Mouse (Mus musculus) adrenal gland, adult (tissue): ENCODE measurements at regions not wholly inside any gene's neighbourhood (a gene's known extent, or its start where the extent isn't known, plus 50 kb on each side); places are given as distances from the start of the nearest gene placed in this dataset.

Experiments used
- DNase-seq, 2 experiments: peaks; one replicate each; pipeline ENCODE4 v3.0.0; 2022 to 2023; ENCODE audit warnings: low spot score in 1 of 2; ENCODE audit not compliant: inconsistent age in 2 of 2

GRCm38 (mm10) chr1:153962161-153962720, 62.2 kb upstream of the Teddm2 start:
- no peak for DNase-seq

DNA sequence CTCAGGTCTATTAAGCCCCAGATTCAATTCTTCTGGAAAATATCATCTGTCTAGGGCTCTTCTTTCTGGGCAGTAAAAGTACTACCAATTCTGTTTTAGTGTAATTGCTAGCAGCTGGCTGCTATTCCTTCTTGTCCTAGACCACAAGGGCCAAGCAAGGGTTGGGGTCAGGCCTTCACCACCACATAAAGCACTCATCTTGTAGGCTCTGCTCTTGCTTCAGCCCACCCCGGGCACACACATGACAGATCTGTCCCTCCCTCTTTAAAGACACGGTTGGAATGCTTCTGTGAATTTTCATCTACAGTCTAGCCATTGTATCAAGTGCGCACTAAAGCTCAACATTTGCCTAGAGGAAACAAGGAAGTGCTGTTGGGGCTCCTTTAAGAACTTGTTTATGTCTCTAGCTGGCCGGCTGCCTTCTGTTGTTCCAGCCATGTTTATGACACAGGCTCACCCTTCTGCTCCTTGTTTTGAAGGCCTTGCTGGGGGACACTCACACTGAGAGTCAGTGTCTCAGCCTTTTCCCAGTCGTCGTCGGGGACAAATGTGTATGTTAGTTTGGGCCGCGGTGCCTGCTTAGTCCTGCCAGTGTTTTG, 63.8 kb upstream of the Teddm2 start:
- no peak for DNase-seq

DNA sequence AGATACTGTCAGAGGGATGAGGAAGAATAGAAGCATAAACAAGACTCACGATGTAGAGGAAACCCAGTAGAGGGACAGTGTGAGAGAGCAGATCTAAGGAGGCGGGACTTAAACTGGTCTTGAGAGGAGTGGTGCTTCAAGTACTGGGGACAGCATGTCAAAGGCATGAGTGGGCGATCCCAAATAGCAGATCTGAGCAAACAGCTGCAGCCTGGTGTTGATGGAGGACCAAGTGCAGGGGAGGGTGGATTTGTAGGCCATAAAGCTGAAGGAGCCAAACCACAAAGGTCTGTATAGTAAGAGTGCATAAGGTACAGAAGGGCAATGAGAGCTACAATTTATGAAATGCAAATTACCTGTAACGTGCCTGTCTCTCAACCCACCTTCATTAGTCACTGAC, 69.4 kb upstream of the Teddm2 start:
- DNase-seq, result no peak

- DNase-seq, result peak; percentile 11 to 30
Observed at GRCm38 (mm10) chr1:153974300-153974699, 74.3 kb upstream of the Teddm2 start.

- DNase-seq, result no peak
Observed at GRCm38 (mm10) chr1:153977963-153978726, 78.1 kb upstream of the Teddm2 start.

GRCm38 (mm10) chr1:153980886-153981285, 80.9 kb upstream of the Teddm2 start:
- peak in 1 of 2 experiments; percentile 9 for DNase-seq

- DNase-seq, result no peak
Observed at GRCm38 (mm10) chr1:153985595-153985994, 85.6 kb upstream of the Teddm2 start.

DNA sequence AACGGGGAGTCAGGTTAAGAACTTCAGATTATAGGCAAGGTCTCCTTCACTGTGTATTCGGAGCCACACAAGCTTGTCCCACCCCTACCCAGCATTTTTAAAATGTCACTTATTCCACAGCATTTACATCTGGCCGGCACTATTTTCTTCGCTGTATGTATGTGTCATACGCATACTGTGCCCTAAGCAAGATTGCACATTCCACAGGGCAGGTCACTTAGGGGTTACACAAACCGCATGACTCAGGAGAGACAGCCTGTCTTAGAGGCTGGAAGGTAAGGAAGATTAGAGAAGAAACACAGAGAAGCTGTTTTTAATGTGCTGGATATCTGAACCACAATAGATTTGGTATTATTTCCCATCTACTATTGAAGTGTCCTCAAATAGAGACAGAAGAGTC, 86.6 kb upstream of the Teddm2 start:
- no peak for DNase-seq

- DNase-seq, result no peak
Observed at GRCm38 (mm10) chr1:153988297-153988696, 88.3 kb upstream of the Teddm2 start.

GRCm38 (mm10) chr1:153990651-153991435, 90.8 kb upstream of the Teddm2 start:
- DNase-seq, result peak in 1 of 2 experiments; percentile 58

DNA sequence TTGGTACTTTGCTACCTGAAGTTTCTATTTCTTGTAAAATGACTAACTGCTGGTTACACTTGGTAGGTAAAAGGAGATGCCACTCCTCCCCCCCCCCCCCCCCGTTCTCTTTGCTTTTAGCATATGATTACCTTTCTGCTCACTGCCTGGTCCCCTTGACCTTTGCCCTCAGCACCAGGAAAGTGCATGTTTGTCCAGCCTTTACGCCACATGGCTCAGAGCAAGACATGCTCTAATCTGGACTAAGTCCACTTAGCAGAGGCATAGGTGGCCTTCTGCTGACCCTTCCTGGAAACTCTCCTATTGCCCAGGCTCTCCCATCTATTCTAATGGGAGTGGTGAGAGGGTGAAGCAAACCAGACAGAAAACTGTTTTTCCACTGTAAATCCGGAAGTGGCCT, 92.4 kb upstream of the Teddm2 start:
- DNase-seq, result no peak

DNA sequence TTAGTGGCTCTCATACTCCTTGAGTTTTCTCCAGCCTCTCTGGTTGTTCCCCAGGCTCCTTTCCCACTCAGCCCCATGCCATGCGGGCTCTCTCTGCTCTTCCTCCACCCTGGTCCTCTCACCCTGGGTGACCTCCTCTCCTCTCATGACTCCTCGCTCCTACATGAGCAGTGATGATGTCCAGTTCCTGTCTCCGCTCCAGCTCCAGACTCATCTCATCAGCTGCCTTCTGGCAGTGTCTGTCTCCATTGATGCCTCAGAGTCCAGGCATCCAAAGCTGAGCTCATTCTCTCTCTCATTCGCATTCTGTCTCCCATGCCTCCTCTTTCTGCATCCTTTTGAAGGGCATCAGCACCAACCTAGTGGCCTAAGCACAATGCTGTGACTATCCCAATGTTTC, 94.8 kb upstream of the Teddm2 start:
- no peak for DNase-seq

DNA sequence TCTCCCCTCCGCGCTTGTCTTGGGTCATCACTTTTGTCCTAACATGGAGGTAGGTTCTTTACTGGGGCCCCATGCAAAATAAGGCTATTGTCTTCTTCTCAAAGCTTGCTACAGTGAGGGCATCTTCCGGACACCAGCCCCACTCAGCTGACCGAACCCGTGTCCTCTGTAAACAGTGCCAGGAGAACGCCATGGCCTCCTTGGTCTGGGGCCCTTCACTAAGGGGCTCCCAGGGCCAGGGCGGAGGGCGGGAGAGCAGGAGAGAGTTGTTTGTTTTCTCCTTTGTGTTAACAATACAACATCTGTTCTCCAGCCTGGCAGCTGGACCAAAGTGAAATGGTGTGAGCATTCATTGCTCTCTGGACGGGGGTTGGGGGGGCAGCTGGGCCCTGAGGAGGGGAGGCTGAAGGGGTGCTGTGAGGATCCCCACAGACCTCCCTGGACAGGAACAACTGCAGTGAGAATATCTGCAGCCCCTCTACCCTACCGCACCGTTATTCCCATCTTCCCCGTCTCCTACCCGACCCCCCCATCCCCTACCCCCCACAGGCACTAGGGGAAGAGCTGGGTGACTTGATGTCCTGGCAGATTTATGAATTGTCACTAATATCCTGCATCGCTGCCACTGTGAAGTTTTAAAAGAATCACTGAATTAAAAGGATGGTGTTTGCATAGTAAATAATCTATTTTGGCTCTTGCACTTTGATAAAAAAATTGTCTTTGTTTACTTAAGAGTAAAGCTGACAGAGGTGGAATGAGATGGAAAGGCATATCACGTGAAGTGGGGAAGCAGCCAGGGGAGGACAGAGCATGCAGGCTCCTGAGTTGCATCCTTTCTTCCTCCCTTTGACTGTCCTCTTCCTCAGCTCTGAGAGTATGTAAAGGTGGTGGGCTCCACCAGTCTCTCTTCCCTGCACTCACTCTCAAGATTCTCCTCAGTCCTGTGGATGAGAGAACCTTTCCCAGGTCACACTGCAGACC, 97.5 kb upstream of the Teddm2 start:
- DNase-seq, result no peak

DNA sequence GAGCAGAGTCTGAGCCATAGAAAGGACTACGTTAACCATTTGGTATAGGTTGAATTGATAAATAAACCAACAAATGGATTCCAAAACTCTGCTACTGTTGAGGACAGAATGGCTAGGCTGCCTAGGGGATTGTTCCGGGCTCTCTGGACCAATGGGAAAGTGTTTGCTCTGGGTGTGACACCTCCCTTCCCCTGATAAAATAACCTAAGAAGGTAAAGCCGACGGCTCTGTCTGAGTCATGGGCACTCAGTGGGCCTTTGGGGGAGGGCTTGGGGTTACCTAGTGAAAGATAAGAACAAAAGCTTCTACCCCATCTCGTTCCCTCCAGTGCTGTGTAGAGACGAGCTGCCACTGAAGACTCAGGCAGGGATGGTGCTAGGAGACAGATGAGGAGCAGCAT, 99.7 kb upstream of the Teddm2 start:
- DNase-seq, result no peak

DNA sequence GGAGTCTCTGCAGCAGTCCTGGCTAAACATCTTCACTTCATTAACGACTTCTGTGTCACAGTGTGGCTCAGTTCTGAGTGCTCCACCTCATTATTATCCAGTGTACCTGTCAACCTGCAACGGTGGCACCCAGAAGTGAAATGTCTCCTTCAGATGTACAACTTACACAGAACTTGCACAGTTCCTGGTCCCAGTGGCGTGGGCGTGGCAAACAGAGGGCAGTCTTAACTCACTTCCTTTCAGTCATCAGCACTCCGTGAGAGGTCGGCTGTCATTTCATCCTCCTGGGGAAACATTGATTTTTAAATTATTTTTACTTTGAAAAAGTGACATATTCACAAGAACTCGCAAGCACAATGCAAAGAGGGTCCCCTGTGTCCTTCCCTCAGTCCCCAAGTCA, 103.6 kb upstream of the Teddm2 start:
- DNase-seq, result no peak

DNA sequence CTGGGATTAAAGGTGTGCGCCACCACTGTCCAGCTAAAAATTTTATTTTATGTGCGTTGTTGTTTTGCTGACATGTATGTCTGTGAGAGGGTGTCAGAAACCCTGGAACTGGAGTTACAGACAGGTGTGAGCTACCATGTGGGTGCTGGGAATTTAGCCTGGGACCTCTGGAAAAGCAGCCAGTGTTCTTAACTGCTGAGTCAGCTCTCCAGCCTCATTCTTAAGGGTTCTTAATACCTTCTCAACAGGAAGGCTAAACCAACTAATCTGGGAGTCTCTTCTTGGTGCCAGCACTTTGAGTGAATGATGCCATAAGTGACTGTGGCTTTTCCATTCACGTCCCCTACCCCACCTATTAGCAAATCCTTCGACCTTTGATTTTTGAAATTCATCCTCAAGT, 104.6 kb upstream of the Teddm2 start:
- DNase-seq, result no peak

DNA sequence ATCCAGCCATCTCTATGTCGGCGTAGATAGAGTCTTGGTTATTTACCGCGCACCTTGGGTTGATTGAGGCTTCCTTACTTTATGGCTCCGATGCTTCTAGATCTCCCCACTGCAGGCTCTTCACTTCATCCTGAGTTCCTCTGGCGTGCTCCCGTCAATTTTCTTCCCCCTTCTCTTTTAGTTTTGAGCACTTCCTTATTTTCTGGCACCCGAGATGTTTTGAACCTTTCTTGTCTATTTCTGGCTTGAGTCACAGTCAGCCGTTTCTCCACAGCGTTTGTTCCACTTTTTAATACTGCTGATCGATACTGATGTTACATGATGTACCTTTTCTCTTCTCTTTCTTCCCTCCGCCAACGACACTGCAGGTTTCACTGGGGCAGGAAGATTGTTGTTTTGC, 106.0 kb upstream of the Teddm2 start:
- no peak for DNase-seq

- DNase-seq, result no peak
Observed at GRCm38 (mm10) chr1:154007440-154007839, 107.4 kb upstream of the Teddm2 start.

GRCm38 (mm10) chr1:154008593-154009310, 108.7 kb upstream of the Teddm2 start:
- no peak for DNase-seq

- DNase-seq, result no peak
Observed at GRCm38 (mm10) chr1:154010681-154011080, 110.7 kb upstream of the Teddm2 start.
